Mouse (Mus musculus): ENCODE data around the gene Fignl1. TPM values are rescaled to one million over a fixed set of nuclear protein-coding genes. Genes with fewer than 3 reads are reported as not detected.
A peak's percentile ranks its signal among the peaks of the same experiment; 100 is the strongest.

Fignl1 gene
- total RNA-seq, 2 experiments from 2014 or later: 0.22 TPM; not detected in 1

- Histone ChIP-seq H3K4me3 (no peak overlapping the region), H3K27ac (no peak overlapping the region)
- no peak for TF ChIP-seq CTCF (IDR thresholded peaks at IDR 0.05)
- intact Hi-C loops (cut with DNase I): no loop called here
- DNase-seq: no peak
Measured at GRCm38 (mm10) chr11:11766736-11767135, 42.0 kb downstream of the Fignl1 start.

GRCm38 (mm10) chr11:11766105-11766504 lies 42.7 kb downstream of the Fignl1 start:
- no peak for TF ChIP-seq CTCF (IDR thresholded peaks at IDR 0.05)
- Histone ChIP-seq H3K27ac (no peak overlapping the region), H3K4me3 (no peak overlapping the region)
- intact Hi-C loops (cut with DNase I): no loop called here
- no peak for DNase-seq

GRCm38 (mm10) chr11:11765414-11765813 lies 43.3 kb downstream of the Fignl1 start:
- Histone ChIP-seq H3K27ac (no peak overlapping the region), H3K4me3 (no peak overlapping the region)
- no peak for DNase-seq
- TF ChIP-seq CTCF (IDR thresholded peaks at IDR 0.05): no peak
- intact Hi-C loops (cut with DNase I): no loop called here

- Histone ChIP-seq H3K4me3 (no peak overlapping the region), H3K27ac (no peak overlapping the region)
- no peak for TF ChIP-seq CTCF (IDR thresholded peaks at IDR 0.05)
- intact Hi-C loops (cut with DNase I): no loop called here
- DNase-seq: no peak
Measured at GRCm38 (mm10) chr11:11763211-11763666, 45.5 kb downstream of the Fignl1 start.

GRCm38 (mm10) chr11:11758883-11759282 lies 49.9 kb downstream of the Fignl1 start:
- intact Hi-C loops (cut with DNase I): no loop called here
- no peak overlapping the region for H3K4me3 ChIP-seq
- H3K27ac ChIP-seq: no peak overlapping the region
- no peak for TF ChIP-seq CTCF (IDR thresholded peaks at IDR 0.05)
- no peak for DNase-seq

- intact Hi-C loops (cut with DNase I): no loop called here
- TF ChIP-seq CTCF (IDR thresholded peaks at IDR 0.05): no peak
- H3K27ac ChIP-seq: no peak overlapping the region
- DNase-seq: no peak
- H3K4me3 ChIP-seq: no peak overlapping the region
Measured at GRCm38 (mm10) chr11:11758121-11758520, 50.6 kb downstream of the Fignl1 start.

GRCm38 (mm10) chr11:11752859-11753258 lies 55.9 kb downstream of the Fignl1 start:
- H3K4me3 ChIP-seq: no peak overlapping the region
- TF ChIP-seq CTCF (IDR thresholded peaks at IDR 0.05): no peak
- no peak for DNase-seq
- H3K27ac ChIP-seq: no peak overlapping the region
- intact Hi-C loops (cut with DNase I): no loop called here

GRCm38 (mm10) chr11:11751091-11751490 lies 57.7 kb downstream of the Fignl1 start:
- TF ChIP-seq CTCF (IDR thresholded peaks at IDR 0.05): no peak
- Histone ChIP-seq H3K27ac (no peak overlapping the region), H3K4me3 (no peak overlapping the region)
- intact Hi-C loops (cut with DNase I): no loop called here
- no peak for DNase-seq

GRCm38 (mm10) chr11:11744222-11744621 lies 64.5 kb downstream of the Fignl1 start:
- TF ChIP-seq CTCF (IDR thresholded peaks at IDR 0.05): no peak
- DNase-seq: no peak
- intact Hi-C loops (cut with DNase I): no loop called here

GRCm38 (mm10) chr11:11742626-11743025 lies 66.1 kb downstream of the Fignl1 start:
- no peak for DNase-seq
- intact Hi-C loops (cut with DNase I): no loop called here

More at GRCm38 (mm10) chr11:11744222-11744621, 64.5 kb downstream of the Fignl1 start:
- no peak overlapping the region for H3K27ac ChIP-seq
- no peak overlapping the region for H3K4me3 ChIP-seq

GRCm38 (mm10) chr11:11741574-11741973 lies 67.2 kb downstream of the Fignl1 start:
- intact Hi-C loops (cut with DNase I): no loop called here
- Histone ChIP-seq H3K27ac (no peak overlapping the region), H3K4me3 (no peak overlapping the region)
- no peak for TF ChIP-seq CTCF (IDR thresholded peaks at IDR 0.05)
- DNase-seq: no peak

More at GRCm38 (mm10) chr11:11742626-11743025, 66.1 kb downstream of the Fignl1 start:
- peak; percentile 33 for TF ChIP-seq CTCF (IDR thresholded peaks at IDR 0.05)
- Histone ChIP-seq H3K4me3 (no peak overlapping the region), H3K27ac (no peak overlapping the region)

- H3K4me3 ChIP-seq: no peak overlapping the region
- TF ChIP-seq CTCF (IDR thresholded peaks at IDR 0.05): no peak
- intact Hi-C loops (cut with DNase I): no loop called here
- H3K27ac ChIP-seq: no peak overlapping the region
- DNase-seq: no peak
Measured at GRCm38 (mm10) chr11:11740603-11741002, 68.2 kb downstream of the Fignl1 start.

- Histone ChIP-seq H3K27ac (no peak overlapping the region), H3K4me3 (no peak overlapping the region)
- DNase-seq: no peak
- intact Hi-C loops (cut with DNase I): no loop called here
- no peak for TF ChIP-seq CTCF (IDR thresholded peaks at IDR 0.05)
Measured at GRCm38 (mm10) chr11:11739054-11739453, 69.7 kb downstream of the Fignl1 start.

GRCm38 (mm10) chr11:11737562-11737961 lies 71.2 kb downstream of the Fignl1 start:
- no peak overlapping the region for H3K4me3 ChIP-seq
- DNase-seq: no peak
- intact Hi-C loops (cut with DNase I): no loop called here
- no peak overlapping the region for H3K27ac ChIP-seq
- no peak for TF ChIP-seq CTCF (IDR thresholded peaks at IDR 0.05)

Other genes starting within 250 kb of the Fignl1 start
- gene 4930512M02Rik, start 181.1 kb downstream of the Fignl1 start, total RNA-seq (2021): not detected
- under 1 TPM; 0.28 to 0.47 TPM for gene Ikzf1, start 124.0 kb downstream of the Fignl1 start, total RNA-seq (2021)
- under 1 TPM; 0.61 to 0.81 TPM for gene Ddc, start 89.2 kb upstream of the Fignl1 start, total RNA-seq (2021)
- gene Grb10, start 229.7 kb upstream of the Fignl1 start, total RNA-seq (2021): 10 to 100 TPM; 27.9 to 59.3 TPM

All from gastrocnemius, adult 2 months (tissue).